ENCODE assay signal across 11 mouse cellular contexts in genomic region chr15:96830578-96830977, GRCm38 (mm10).
DNase-seq lines count a peak whose midpoint lies in the region; ATAC-seq lines count a peak whose summit lies in the region.
"Had no signal": no experiment of that assay in that cellular context is flagged by ENCODE, and none has a peak within 500 bp of the region (broad histone marks: within the 10 kb centered on the region; RNA-seq: fewer than 3 reads in every experiment).

No protein-coding gene starts in this region.

- H3K9me3 ChIP-seq in heart, embryonic 15.5 days (replicated peaks): no peaks in the 10 kb centered on the region
- no peaks in the 10 kb centered on the region for H3K9me3 ChIP-seq in lung, embryonic 16.5 days (ENCODE audit: control insufficient read depth, low read length)
- H3K9me3 ChIP-seq: limb, embryonic 13.5 days had no signal

- peak overlapping the region; percentile 58; the same call in 1 of the 2 replicates for H3K27ac ChIP-seq in heart, embryonic 15.5 days
- H3K27ac ChIP-seq in lung, embryonic 16.5 days (ENCODE audit: low read length): peak overlapping the region; percentile 63
- H3K27ac ChIP-seq: limb, embryonic 13.5 days had no signal

- WGBS in heart, embryonic 15.5 days: 87% methylated on average over 11 of the region's 11 CpGs
- 74% methylated on average over 11 of the region's 11 CpGs for WGBS in lung, embryonic 16.5 days

- no peak for ATAC-seq in heart, embryonic 15.5 days (replicated peaks; ENCODE audit: insufficient number of reproducible peaks, insufficient read depth, low FRiP score, low read depth)
- ATAC-seq in lung, embryonic 16.5 days (ENCODE audit: low read depth): peak; percentile 26; the same call in 1 of the 2 replicates
- no peak for ATAC-seq in erythroblast, adult 5-6 weeks (replicated peaks; ENCODE audit: low FRiP score, poor library complexity, severe bottlenecking)
- ATAC-seq: inflammation-experienced regulatory T-cells, adult 6 months had no signal

- no peak overlapping the region for H3K4me2 ChIP-seq in heart, embryonic 15.5 days
- no peak overlapping the region for H3K4me2 ChIP-seq in lung, embryonic 16.5 days (ENCODE audit: low read depth, low read length)
- H3K4me2 ChIP-seq: limb, embryonic 13.5 days had no signal

- H3K9ac ChIP-seq in heart, embryonic 15.5 days: no peak overlapping the region
- H3K9ac ChIP-seq in lung, embryonic 16.5 days (ENCODE audit: low read length): no peak overlapping the region
- H3K9ac ChIP-seq: limb, embryonic 13.5 days had no signal

- H3K36me3 ChIP-seq in heart, embryonic 15.5 days: no peaks in the 10 kb centered on the region
- H3K36me3 ChIP-seq in lung, embryonic 16.5 days (ENCODE audit: control insufficient read depth, insufficient read depth, low read length): no peaks in the 10 kb centered on the region
- H3K36me3 ChIP-seq: limb, embryonic 13.5 days had no signal

- no peak for DNase-seq in heart, adult 9 months (ENCODE audit: low spot score in 2 of 2)
- DNase-seq in lung, adult 18-20 months: no peak
- DNase-seq in adrenal gland, adult 8-10 months: peak; percentile 22
- DNase-seq in layer of hippocampus, adult 9-11 months: peak; percentile 13
- no peak for DNase-seq in ovary, postnatal 14 days (ENCODE audit: low spot score)
- DNase-seq: kidney, postnatal 4 days had no signal

- no peaks in the 10 kb centered on the region for H3K27me3 ChIP-seq in heart, embryonic 15.5 days
- no peaks in the 10 kb centered on the region for H3K27me3 ChIP-seq in lung, embryonic 16.5 days (ENCODE audit: control insufficient read depth, insufficient read depth, low read depth, low read length)
- H3K27me3 ChIP-seq: limb, embryonic 13.5 days had no signal

- H3K4me3 ChIP-seq in heart, embryonic 15.5 days: no peak overlapping the region
- no peak overlapping the region for H3K4me3 ChIP-seq in lung, embryonic 16.5 days (ENCODE audit: low read length)
- H3K4me3 ChIP-seq: limb, embryonic 13.5 days had no signal

- peaks cover 20% of the 10 kb centered on the region for H3K4me1 ChIP-seq in heart, embryonic 15.5 days (replicated peaks)
- peaks cover 14% of the 10 kb centered on the region for H3K4me1 ChIP-seq in lung, embryonic 16.5 days (replicated peaks; ENCODE audit: control insufficient read depth, insufficient read depth, low read length)

Comparison
In these comparisons a context has a peak if more than half of its experiments do, and no peak if none do; other contexts are left out.
1. DNase-seq: peak in adrenal gland, adult 8-10 months (single experiment) and layer of hippocampus, adult 9-11 months (single experiment); none in heart, adult 9 months (0 of 2), lung, adult 18-20 months (0 of 2) and ovary, postnatal 14 days (single experiment).